Mouse (Mus musculus) adrenal gland, postnatal 14 days (tissue): ENCODE measurements at regions not wholly inside any gene's neighbourhood (a gene's known extent, or its start where the extent isn't known, plus 50 kb on each side); places are given as distances from the start of the nearest gene placed in this dataset.
A peak's percentile ranks its signal among the peaks of the same experiment; 100 is the strongest.

ENCODE experiments used
- DNase-seq: peaks from one replicate; pipeline ENCODE4 v3.0.0; 2021; ENCODE audit warnings: mixed read lengths

DNA sequence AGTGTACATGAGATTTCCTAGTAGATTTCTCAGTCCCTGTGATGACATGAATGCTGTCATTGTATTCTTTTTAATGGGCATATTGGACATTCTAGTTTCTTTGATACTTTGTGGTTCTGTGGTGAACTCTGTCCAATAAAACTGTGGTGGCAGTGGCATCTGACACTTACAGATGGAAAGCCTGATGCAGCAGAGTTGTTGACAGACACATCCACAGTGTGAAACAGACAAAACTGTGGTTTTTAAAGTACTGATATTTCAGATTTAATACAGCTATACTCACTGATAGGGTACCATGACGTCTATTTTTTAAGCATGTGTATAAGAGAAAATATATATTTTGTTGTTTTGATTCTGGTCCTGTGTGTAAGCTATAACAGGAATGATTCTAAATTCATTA is 818.0 kb downstream of the Trim52 start:
- DNase-seq: no peak

GRCm38 (mm10) chr14:106924443-106924842 is 818.4 kb downstream of the Trim52 start:
- no peak for DNase-seq

DNA sequence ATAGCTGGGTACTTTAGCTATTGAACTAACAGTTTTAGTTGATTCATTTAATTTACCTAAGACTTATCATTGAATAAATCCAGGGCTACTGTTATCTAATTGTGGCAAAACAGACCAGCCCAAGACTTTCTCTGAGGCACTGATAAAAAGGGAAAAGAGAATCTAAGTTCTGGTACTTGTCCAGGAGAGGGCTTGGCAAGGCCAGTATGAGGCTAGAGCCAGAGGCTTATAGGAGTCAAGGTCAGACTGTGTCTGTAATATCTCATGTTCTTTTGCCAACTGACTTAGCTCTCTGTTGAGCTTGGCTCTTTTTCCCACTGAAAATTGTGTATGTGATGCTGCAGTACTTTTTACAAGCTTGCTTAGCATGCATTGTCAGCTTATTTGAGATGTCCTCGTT is 839.3 kb downstream of the Trim52 start:
- peak; percentile 45 for DNase-seq

DNA sequence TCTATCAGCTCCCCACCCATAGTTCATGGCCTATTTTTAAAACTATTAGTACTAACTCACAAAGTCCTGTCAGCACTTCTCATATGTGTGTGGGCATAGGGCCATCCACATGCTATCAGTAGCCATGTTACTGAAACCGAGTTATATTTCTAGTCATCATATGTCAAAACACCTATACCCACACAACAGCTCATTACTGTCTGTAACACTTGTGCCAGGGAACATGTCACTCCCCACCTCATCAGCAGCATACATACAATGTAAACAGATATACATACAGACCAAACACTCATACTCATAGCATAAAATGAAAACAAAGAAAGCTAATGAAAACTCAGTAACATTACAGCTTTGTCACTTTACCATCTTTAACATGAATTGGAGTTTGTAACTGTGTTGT is 872.0 kb downstream of the Trim52 start:
- DNase-seq: no peak

DNA sequence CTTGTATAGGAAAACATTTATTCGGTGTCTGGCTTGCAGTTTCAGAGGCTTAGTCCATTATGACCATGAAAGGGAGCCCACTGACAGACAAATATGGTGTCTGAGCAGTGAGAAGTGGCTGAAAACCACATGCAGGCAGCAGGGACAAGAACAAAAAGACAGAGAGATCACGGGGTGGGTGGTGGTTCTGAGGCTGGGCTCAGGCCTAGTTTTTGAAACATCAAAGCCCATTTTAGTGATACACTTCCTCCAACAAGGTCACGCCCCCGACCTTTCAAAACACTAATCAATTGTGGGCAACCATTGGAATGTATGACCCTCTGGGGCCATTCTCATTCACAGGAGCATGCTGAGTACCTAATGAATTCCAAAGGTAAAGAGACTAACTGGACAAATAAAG is 874.8 kb downstream of the Trim52 start:
- DNase-seq: no peak

DNA sequence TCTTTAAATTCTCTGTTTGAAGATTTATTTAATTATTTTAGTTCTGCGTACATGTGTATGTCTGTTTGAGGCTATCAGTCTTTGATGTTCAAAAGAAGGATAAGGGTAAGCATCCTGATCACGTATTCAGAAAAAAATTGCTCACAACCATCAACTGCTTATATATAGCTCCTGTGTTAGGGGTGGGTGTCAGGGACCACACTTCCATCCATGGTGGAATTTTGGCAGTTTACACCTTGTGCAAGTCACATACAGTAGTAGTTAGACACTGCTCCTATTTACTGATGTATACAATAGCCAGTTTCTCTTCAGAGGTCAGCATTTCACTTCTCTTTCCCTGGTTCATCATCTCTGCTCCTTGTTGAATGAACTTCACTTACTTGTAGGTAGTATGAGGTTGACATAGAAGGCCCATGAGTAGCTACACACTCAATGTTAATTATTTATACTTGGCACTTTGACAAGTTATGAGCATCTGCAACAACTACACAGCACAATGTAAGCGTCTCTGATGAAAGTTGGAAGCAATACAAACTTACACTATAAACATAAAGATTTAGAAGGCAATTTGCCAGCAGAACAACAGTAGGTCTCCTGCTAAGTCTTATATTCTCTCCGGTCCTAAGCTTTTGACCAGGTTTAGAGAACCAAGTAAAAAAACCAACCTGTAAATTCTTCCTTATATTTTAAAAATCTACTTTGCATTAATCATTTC is 891.7 kb downstream of the Trim52 start:
- no peak for DNase-seq

- DNase-seq: no peak
Measured at GRCm38 (mm10) chr14:107004981-107005380, 899.0 kb downstream of the Trim52 start.

- DNase-seq: no peak
Measured at GRCm38 (mm10) chr14:107009617-107010016, 903.6 kb downstream of the Trim52 start.

- no peak for DNase-seq
Measured at GRCm38 (mm10) chr14:107033807-107034206, 927.8 kb downstream of the Trim52 start.

DNA sequence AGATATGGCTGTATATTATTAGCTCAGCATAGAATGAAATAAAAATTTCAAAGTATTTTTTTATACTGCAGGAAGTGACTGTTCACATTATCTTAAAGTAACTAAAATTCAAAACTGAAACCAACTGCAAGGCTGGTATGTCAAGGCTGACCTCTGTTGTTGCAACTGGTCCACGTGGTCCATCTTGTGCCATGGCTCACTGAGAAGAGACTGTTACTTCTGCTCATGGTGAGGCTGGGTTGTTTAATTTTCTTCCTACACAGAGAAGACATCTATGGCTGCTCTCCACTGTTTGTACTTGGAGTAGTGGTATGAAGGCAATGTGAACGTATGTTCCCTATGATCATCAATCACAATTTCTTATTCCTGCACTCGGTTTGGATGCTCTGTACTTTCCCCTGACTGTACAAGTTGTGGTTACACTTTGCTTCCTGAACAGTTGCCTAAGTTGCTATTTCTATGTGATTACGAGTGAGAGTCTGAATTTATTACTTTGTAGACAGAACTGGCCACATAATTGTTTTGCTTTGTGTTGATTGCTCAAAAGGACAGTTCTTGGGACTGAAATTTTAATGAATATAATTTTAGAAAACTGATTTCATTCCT is 946.1 kb downstream of the Trim52 start:
- DNase-seq: peak; percentile 7

- DNase-seq: no peak
Measured at GRCm38 (mm10) chr14:107068592-107068991, 962.6 kb downstream of the Trim52 start.

- DNase-seq: no peak
Measured at GRCm38 (mm10) chr14:107080407-107080806, 974.4 kb downstream of the Trim52 start.
